Mouse (Mus musculus) liver, embryonic 12.5 days (tissue): ENCODE results near the gene Parm1. TPM values are rescaled to one million over a fixed set of nuclear protein-coding genes. Genes with fewer than 3 reads are reported as not detected.

ENCODE experiments used
- ATAC-seq: fragments of 200-750 bp; cut with Nextera tagmentation; 2 replicates; pipeline ENCODE4 v1.8.0; 2017; ENCODE audit warnings: moderate number of reproducible peaks, mild to moderate bottlenecking, moderate library complexity
- H3K27ac ChIP-seq: fragments of 300-500 bp; sonication (generic); 2 replicates; pipeline ENCODE4 v1.5.1; 2016; ENCODE audit warnings: mild to moderate bottlenecking
- H3K27me3 ChIP-seq: fragments of 300-500 bp; sonication (generic); replicated peaks from 2 replicates; pipeline ENCODE4 v1.6.1; 2016; ENCODE audit warnings: mild to moderate bottlenecking, moderate library complexity
- H3K36me3 ChIP-seq: fragments of 300-500 bp; sonication (generic); 2 replicates; pipeline ENCODE4 v1.6.1; 2016; ENCODE audit warnings: mild to moderate bottlenecking, moderate library complexity
- H3K4me1 ChIP-seq: fragments of 300-500 bp; sonication (generic); 2 replicates; pipeline ENCODE4 v1.6.1; 2016
- H3K4me2 ChIP-seq: fragments of 300-500 bp; sonication (generic); 2 replicates; pipeline ENCODE4 v1.6.1; 2016; ENCODE audit warnings: mild to moderate bottlenecking, moderate library complexity
- H3K4me3 ChIP-seq: fragments of 300-500 bp; sonication (generic); 2 replicates; pipeline ENCODE4 v1.5.1; 2016; ENCODE audit warnings: mild to moderate bottlenecking, moderate library complexity
- H3K9ac ChIP-seq: fragments of 300-500 bp; sonication (generic); 2 replicates; pipeline ENCODE4 v1.6.1; 2016; ENCODE audit warnings: mild to moderate bottlenecking, moderate library complexity
- H3K9me3 ChIP-seq: fragments of 300-500 bp; sonication (generic); replicated peaks from 2 replicates; pipeline ENCODE4 v1.6.1; 2016; ENCODE audit warnings: mild to moderate bottlenecking, moderate library complexity
- WGBS: fragments of 180-500 bp; shearing (Covaris S2); methylation state at CpG from one replicate; pipeline ENCODE4 v1.1.7; 2016; ENCODE audit not compliant: insufficient replicate concordance; 5-methylcytosine and 5-hydroxymethylcytosine counted together
- polyA plus RNA-seq: library from polyadenylated mRNA; unstranded; fragments of >200 nt; fragmentation: Nextera tagmentation; extraction: Ambion mirVana; gene quantifications from 2 replicates; pipeline ENCODE4 v1.2.1, GENCODE M21; 2016

The Parm1 gene
- polyA plus RNA-seq, 1 experiment from 2014 or later = 2.6 TPM

DNA sequence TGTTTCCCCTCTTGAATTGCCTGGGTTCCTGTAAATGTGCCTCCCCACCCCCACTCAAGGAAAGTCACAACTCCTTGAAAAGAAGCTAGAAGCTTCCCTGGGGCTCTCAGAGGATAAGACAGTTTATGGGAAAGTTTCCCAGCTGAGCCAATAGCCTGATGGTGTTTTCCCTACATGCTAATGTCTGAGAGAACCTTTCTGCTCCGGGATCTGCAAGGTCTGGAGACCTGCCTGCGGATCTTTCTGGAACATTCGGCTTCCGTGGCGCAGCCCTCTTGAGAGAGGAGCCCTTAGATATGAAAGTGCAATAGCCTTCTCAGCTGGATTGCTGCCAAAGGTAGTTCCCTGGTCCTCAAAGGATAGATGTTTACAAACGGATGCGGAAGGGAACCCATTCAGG lies 1.5 kb downstream of the Parm1 start:
- peak overlapping the region; percentile 50 for H3K4me3 ChIP-seq
- no peak overlapping the region for H3K9ac ChIP-seq
- no peaks in the 10 kb centered on the region for H3K36me3 ChIP-seq
- peak overlapping the region; percentile 77 for H3K4me2 ChIP-seq
- 21% methylated on average over 7 of the region's 7 CpGs for WGBS
- no peak for ATAC-seq
- no peak overlapping the region for H3K27ac ChIP-seq
- H3K4me1 ChIP-seq = peaks cover 25% of the 10 kb centered on the region; the same call in 1 of the 2 replicates
- H3K9me3 ChIP-seq = no peaks in the 10 kb centered on the region
- H3K27me3 ChIP-seq = peaks cover 21% of the 10 kb centered on the region

DNA sequence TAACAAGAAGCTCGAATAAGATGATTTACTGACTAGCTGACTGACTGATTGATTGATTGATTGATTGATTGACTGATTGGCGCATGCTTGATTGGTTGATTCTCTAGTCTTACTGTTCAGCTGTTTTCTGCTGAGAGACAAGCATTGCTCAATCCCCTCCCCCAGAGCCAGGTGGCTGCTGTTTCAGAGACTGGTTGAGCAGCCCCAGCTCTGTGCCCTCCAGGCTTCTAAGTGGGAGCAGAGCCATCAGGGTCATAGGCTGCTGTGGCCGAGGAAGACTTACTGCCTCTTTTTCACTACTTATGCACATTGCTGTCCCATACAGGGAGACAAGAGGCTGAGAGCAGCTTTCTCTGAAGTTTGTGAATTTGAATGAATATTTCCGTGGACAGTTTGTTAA lies 2.1 kb downstream of the Parm1 start:
- no peak for ATAC-seq
- Histone ChIP-seq H3K9ac (no peak overlapping the region), H3K36me3 (no peaks in the 10 kb centered on the region), H3K4me1 (peaks cover 25% of the 10 kb centered on the region; the same call in 1 of the 2 replicates), H3K27ac (no peak overlapping the region), H3K4me3 (no peak overlapping the region), H3K4me2 (no peak overlapping the region), H3K27me3 (peaks cover 21% of the 10 kb centered on the region), H3K9me3 (no peaks in the 10 kb centered on the region)
- 48% methylated on average over 4 of the region's 4 CpGs for WGBS

- H3K9me3 ChIP-seq = no peaks in the 10 kb centered on the region
- ATAC-seq = no peak
- no peak overlapping the region for H3K27ac ChIP-seq
- H3K4me2 ChIP-seq = no peak overlapping the region
- no peaks in the 10 kb centered on the region for H3K4me1 ChIP-seq
- H3K27me3 ChIP-seq = no peaks in the 10 kb centered on the region
- H3K9ac ChIP-seq = no peak overlapping the region
- WGBS = 70% methylated on average over 10 of the region's 10 CpGs
- no peaks in the 10 kb centered on the region for H3K36me3 ChIP-seq
- no peak overlapping the region for H3K4me3 ChIP-seq
Observed at GRCm38 (mm10) chr5:91532748-91533496, 15.5 kb downstream of the Parm1 start.

DNA sequence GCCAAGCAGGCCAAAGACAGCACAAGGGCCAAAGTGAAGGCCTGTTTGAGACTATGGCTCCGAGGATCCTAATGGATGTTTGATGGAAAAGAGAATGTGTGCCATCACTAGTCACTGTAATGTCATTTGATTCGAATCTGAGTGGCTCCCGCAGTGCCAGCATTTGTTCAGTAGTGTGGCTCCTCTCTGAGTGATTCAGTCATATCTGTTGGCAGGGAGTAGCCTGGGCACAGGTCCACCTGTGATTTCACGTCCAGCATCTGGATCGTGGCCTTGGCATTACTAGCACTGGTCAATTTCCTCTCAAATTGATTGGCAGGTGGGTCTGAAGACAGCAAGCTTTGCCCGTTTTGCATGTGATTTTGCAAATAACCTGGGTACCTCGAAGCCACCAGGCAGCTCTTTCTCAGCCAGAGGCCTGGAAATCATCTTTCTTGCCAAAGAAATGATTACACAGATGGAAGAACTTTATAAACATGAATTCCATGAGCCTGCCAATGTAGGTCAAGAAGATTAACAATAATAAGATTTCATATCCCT lies 41.7 kb downstream of the Parm1 start:
- no peak overlapping the region for H3K27ac ChIP-seq
- 0 out of 2 replicates have a peak, but pooled peaks cover 5% of the 10 kb centered on the region for H3K4me1 ChIP-seq
- H3K36me3 ChIP-seq = no peaks in the 10 kb centered on the region
- no peak overlapping the region for H3K4me3 ChIP-seq
- 59% methylated on average over 7 of the region's 7 CpGs for WGBS
- H3K9ac ChIP-seq = no peak overlapping the region
- no peak for ATAC-seq
- H3K4me2 ChIP-seq = no peak overlapping the region
- no peaks in the 10 kb centered on the region for H3K9me3 ChIP-seq
- no peaks in the 10 kb centered on the region for H3K27me3 ChIP-seq

DNA sequence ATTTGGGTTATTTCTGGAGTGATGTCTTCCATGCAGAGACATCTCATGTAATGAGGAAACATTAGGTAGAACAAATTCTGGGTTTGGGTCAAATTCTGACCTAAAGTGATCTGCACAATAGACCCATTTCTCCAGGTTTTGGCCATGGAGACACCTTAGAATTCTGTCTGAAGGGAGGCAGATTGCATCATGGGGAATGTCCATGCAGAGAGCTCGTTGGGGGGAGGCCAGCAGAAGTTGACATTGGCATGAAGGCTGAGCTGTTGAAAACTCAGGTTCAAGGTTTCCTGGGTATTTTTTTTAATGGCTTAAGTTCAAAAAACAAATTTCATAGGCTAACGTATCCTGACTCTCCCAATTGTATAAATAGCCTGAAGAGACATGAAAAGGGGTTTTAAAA lies 42.3 kb downstream of the Parm1 start:
- Histone ChIP-seq H3K27me3 (no peaks in the 10 kb centered on the region), H3K9ac (no peak overlapping the region), H3K4me2 (no peak overlapping the region), H3K4me1 (0 out of 2 replicates have a peak, but pooled peaks cover 5% of the 10 kb centered on the region), H3K9me3 (no peaks in the 10 kb centered on the region), H3K36me3 (no peaks in the 10 kb centered on the region), H3K4me3 (no peak overlapping the region), H3K27ac (no peak overlapping the region)
- 58% methylated on average over 2 of the region's 2 CpGs for WGBS
- ATAC-seq = no peak

DNA sequence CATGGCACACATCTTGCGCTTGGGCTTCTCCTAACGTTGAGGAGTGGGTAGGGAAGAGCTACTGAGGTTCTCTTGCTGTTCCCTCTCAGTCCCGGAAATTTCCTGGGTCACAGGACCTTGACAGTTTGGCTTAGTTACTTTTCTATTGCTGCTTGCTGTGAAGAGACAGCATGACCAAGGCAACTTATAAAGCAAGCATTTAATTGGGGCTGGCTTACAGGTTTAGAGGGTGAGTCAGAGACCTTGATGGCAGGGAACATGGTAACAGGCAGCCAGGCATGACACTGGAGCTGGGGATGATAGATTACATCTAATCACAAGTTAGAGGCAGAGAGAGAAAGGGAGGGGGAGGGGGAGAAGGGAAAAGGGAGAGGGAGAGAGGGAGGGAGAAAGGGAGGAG lies 44.0 kb downstream of the Parm1 start:
- Histone ChIP-seq H3K27ac (no peak overlapping the region), H3K9ac (no peak overlapping the region), H3K9me3 (no peaks in the 10 kb centered on the region), H3K36me3 (no peaks in the 10 kb centered on the region), H3K4me2 (no peak overlapping the region), H3K4me3 (no peak overlapping the region), H3K27me3 (no peaks in the 10 kb centered on the region), H3K4me1 (0 out of 2 replicates have a peak, but pooled peaks cover 5% of the 10 kb centered on the region)
- no peak for ATAC-seq
- WGBS = 63% methylated on average over 3 of the region's 3 CpGs

GRCm38 (mm10) chr5:91562486-91562885 lies 45.1 kb downstream of the Parm1 start:
- ATAC-seq = no peak
- Histone ChIP-seq H3K27me3 (no peaks in the 10 kb centered on the region), H3K4me2 (no peak overlapping the region), H3K27ac (no peak overlapping the region), H3K9me3 (no peaks in the 10 kb centered on the region), H3K36me3 (no peaks in the 10 kb centered on the region), H3K4me1 (0 out of 2 replicates have a peak, but pooled peaks cover 5% of the 10 kb centered on the region), H3K9ac (no peak overlapping the region), H3K4me3 (no peak overlapping the region)
- 51% methylated on average over 7 of the region's 7 CpGs for WGBS

DNA sequence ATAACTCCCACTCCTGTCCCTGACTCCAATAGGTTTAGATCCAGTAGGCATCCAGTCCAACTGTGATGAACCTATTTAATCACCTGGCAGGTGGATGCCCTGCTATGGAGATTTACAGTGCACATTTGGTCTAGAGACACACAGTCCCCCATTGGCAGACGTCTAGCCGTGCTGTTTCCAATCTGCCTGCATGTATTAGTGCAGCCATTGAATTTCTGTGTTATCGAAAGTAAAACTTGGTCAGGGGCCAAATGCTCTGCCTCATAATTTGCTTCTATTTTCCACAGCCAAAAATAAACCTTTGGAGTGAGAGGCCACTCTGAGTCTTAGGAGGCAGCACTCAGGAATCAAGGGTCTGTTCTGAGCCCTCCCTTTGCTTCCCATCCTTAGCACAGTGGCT lies 46.6 kb downstream of the Parm1 start:
- Histone ChIP-seq H3K27me3 (no peaks in the 10 kb centered on the region), H3K9me3 (no peaks in the 10 kb centered on the region), H3K36me3 (no peaks in the 10 kb centered on the region), H3K4me2 (no peak overlapping the region), H3K4me3 (no peak overlapping the region), H3K4me1 (0 out of 2 replicates have a peak, but pooled peaks cover 5% of the 10 kb centered on the region), H3K9ac (no peak overlapping the region), H3K27ac (no peak overlapping the region)
- ATAC-seq = no peak
- WGBS = 66% methylated on average over 3 of the region's 3 CpGs

- no peak overlapping the region for H3K4me2 ChIP-seq
- 0 out of 2 replicates have a peak, but pooled peaks cover 5% of the 10 kb centered on the region for H3K4me1 ChIP-seq
- WGBS = 78% methylated on average over 3 of the region's 3 CpGs
- no peaks in the 10 kb centered on the region for H3K9me3 ChIP-seq
- no peak overlapping the region for H3K9ac ChIP-seq
- H3K27ac ChIP-seq = no peak overlapping the region
- ATAC-seq = no peak
- no peaks in the 10 kb centered on the region for H3K27me3 ChIP-seq
- H3K4me3 ChIP-seq = no peak overlapping the region
- H3K36me3 ChIP-seq = no peaks in the 10 kb centered on the region
Observed at GRCm38 (mm10) chr5:91565458-91565857, 48.0 kb downstream of the Parm1 start.

DNA sequence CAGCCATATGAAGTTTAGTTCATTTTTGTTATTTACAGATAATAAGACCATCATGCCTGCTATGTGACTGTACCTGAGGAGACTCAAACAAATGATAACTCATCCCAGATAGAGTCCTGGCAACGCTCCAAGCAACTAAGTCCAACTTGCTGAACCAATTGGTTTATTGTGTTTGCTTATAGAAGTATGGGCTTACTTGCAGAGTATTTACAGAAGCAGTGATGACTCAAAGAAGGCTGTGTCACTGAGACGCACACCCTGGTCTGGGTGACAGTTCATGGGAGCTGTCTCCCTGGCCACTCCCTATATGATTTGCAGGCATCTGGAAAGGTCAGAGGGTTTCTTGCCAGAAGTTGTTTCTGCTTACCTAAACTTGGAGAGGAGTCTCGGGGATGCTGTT lies 49.2 kb downstream of the Parm1 start:
- H3K27me3 ChIP-seq = no peaks in the 10 kb centered on the region
- no peak overlapping the region for H3K27ac ChIP-seq
- H3K36me3 ChIP-seq = no peaks in the 10 kb centered on the region
- H3K4me1 ChIP-seq = 0 out of 2 replicates have a peak, but pooled peaks cover 5% of the 10 kb centered on the region
- no peak for ATAC-seq
- no peak overlapping the region for H3K4me2 ChIP-seq
- WGBS = 62% methylated on average over 3 of the region's 3 CpGs
- no peak overlapping the region for H3K9ac ChIP-seq
- no peaks in the 10 kb centered on the region for H3K9me3 ChIP-seq
- H3K4me3 ChIP-seq = no peak overlapping the region

GRCm38 (mm10) chr5:91574211-91574610 lies 56.8 kb downstream of the Parm1 start:
- no peak overlapping the region for H3K9ac ChIP-seq

DNA sequence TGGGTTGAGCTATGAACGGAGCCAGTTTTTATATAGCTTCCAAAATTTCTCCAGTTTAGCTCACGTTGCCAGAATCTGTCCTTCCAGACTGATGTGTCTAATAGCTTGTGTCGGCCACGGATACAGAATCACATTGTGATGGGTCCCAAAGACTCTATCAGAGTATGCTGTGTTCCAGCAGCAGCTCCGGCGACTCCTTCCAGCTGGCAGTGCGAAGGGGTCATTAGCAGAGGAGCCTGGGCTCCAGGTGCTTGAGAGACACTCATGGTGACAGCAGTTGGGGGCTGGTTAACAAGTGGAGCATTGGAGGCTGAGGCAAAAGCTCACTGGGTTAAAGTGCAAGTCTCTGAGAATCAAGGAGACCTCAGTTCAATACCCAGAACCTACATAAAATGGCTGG lies 61.5 kb downstream of the Parm1 start:
- H3K4me2 ChIP-seq = no peak overlapping the region
- no peak overlapping the region for H3K27ac ChIP-seq
- no peaks in the 10 kb centered on the region for H3K9me3 ChIP-seq
- H3K36me3 ChIP-seq = no peaks in the 10 kb centered on the region
- H3K9ac ChIP-seq = no peak overlapping the region
- no peak overlapping the region for H3K4me3 ChIP-seq
- WGBS = 73% methylated on average over 7 of the region's 7 CpGs
- no peak for ATAC-seq
- no peaks in the 10 kb centered on the region for H3K4me1 ChIP-seq
- no peaks in the 10 kb centered on the region for H3K27me3 ChIP-seq

More at GRCm38 (mm10) chr5:91574211-91574610, 56.8 kb downstream of the Parm1 start:
- Histone ChIP-seq H3K27me3 (no peaks in the 10 kb centered on the region), H3K4me3 (no peak overlapping the region), H3K4me1 (no peaks in the 10 kb centered on the region), H3K4me2 (no peak overlapping the region), H3K27ac (no peak overlapping the region), H3K9me3 (no peaks in the 10 kb centered on the region), H3K36me3 (no peaks in the 10 kb centered on the region)
- no peak for ATAC-seq
- 87% methylated on average over 2 of the region's 2 CpGs for WGBS
